Mouse (Mus musculus): ENCODE results near the gene Gm525. TPM values are rescaled to one million over a fixed set of nuclear protein-coding genes. Genes with fewer than 3 reads are reported as not detected.

Gm525 gene
- polyA plus RNA-seq, 1 experiment from 2014 or later, result not detected

DNA sequence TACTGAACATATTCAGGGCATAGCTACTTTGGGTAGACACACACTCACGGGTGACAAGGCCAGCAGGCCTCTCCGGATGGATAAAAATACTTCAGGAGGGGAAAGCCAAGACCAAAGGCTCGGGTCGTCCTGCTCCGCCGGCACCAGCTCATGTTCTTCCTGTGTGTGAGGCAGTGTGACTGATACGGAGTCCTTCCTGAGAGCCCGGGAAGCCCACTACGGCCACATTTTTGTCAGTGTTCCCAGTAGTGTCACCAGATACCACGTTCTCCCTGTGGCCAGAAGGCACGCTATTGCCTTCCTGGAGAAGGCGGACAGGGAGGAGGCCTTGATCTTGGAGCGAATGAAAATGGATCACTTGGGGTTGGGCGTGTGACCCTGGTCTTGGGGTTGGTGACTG, 29.5 kb downstream of the Gm525 start:
- no peak overlapping the region for H3K27ac ChIP-seq (ENCODE audit: low read depth)
- no peak for ATAC-seq (ENCODE audit: insufficient read depth)
- WGBS, result 83% methylated on average over 14 of the region's 14 CpGs

DNA sequence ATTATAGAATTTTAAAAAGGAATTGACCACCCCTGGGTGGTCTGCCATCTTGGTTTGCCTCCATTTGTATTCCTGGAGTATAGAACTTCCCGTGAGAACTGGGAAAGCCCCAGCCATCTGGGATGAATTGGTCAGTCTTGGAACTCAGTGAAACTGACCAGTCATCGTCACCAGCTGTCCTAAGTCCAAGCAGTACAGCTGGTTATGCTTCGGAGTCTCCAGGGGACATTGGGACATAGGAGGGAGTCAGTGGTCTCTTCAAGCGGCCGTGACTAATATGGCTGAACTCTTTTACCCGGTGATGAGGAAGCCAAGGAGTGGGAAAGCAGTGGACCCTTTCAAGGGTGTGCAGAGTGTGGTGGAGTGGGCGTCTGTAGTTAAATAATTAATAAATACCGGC, 31.6 kb downstream of the Gm525 start:
- ATAC-seq (ENCODE audit: insufficient read depth), result no peak
- H3K27me3 ChIP-seq (ENCODE audit: insufficient read depth, low read length), result no peaks in the 10 kb centered on the region
- no peak for TF ChIP-seq CTCF (IDR thresholded peaks at IDR 0.05; ENCODE audit: low read depth)
- 94% methylated on average over 8 of the region's 8 CpGs for WGBS
- no peak overlapping the region for H3K4me2 ChIP-seq
- no peak overlapping the region for H3K27ac ChIP-seq (ENCODE audit: low read depth)
- no peaks in the 10 kb centered on the region for H3K9me3 ChIP-seq (ENCODE audit: low read depth, low read length)
- H3K4me3 ChIP-seq (ENCODE audit: low read depth, low read length), result no peak overlapping the region
- no peaks in the 10 kb centered on the region for H3K4me1 ChIP-seq (ENCODE audit: insufficient read depth)
- DNase-seq, result no peak
- H3K9ac ChIP-seq, result no peak overlapping the region
- no peaks in the 10 kb centered on the region for H3K36me3 ChIP-seq (ENCODE audit: insufficient read depth)

More for the DNA sequence above, 29.5 kb downstream of the Gm525 start:
- no peak for DNase-seq
- H3K36me3 ChIP-seq (ENCODE audit: insufficient read depth), result no peaks in the 10 kb centered on the region
- no peak overlapping the region for H3K4me2 ChIP-seq
- no peak overlapping the region for H3K4me3 ChIP-seq (ENCODE audit: low read depth, low read length)
- H3K9me3 ChIP-seq (ENCODE audit: low read depth, low read length), result no peaks in the 10 kb centered on the region
- TF ChIP-seq CTCF (IDR thresholded peaks at IDR 0.05; ENCODE audit: low read depth), result no peak
- no peaks in the 10 kb centered on the region for H3K4me1 ChIP-seq (ENCODE audit: insufficient read depth)
- H3K9ac ChIP-seq, result no peak overlapping the region
- no peaks in the 10 kb centered on the region for H3K27me3 ChIP-seq (ENCODE audit: insufficient read depth, low read length)

DNA sequence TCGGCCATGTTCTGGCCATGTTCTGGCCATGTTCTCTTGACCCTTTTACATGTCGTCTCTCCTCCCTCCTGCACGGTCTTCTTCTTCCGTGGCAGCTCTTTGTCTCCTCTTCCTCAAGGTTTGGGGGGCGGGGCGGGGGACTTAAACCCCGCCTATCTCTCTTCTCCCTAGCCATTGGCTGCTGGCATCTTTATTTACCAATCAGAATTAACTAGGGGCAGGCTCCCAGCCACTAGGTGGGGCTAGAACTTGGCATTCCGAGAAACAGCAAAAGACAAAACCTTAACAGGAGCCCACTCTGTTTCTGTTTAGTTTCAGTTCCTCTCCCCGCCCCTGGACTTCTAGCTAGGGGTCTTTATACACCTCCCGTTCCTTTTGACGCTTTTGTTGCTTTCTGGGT, 32.2 kb downstream of the Gm525 start:
- no peak for ATAC-seq (ENCODE audit: insufficient read depth)
- Histone ChIP-seq H3K4me2 (no peak overlapping the region), H3K27me3 (ENCODE audit: insufficient read depth, low read length) (no peaks in the 10 kb centered on the region), H3K4me1 (ENCODE audit: insufficient read depth) (no peaks in the 10 kb centered on the region), H3K9me3 (ENCODE audit: low read depth, low read length) (no peaks in the 10 kb centered on the region), H3K27ac (ENCODE audit: low read depth) (no peak overlapping the region), H3K36me3 (ENCODE audit: insufficient read depth) (no peaks in the 10 kb centered on the region), H3K9ac (no peak overlapping the region), H3K4me3 (ENCODE audit: low read depth, low read length) (no peak overlapping the region)
- TF ChIP-seq CTCF (IDR thresholded peaks at IDR 0.05; ENCODE audit: low read depth), result peak; percentile 23; the same call in 1 of the 2 replicates
- DNase-seq, result peak; percentile 25
- 83% methylated on average over 11 of the region's 11 CpGs for WGBS

DNA sequence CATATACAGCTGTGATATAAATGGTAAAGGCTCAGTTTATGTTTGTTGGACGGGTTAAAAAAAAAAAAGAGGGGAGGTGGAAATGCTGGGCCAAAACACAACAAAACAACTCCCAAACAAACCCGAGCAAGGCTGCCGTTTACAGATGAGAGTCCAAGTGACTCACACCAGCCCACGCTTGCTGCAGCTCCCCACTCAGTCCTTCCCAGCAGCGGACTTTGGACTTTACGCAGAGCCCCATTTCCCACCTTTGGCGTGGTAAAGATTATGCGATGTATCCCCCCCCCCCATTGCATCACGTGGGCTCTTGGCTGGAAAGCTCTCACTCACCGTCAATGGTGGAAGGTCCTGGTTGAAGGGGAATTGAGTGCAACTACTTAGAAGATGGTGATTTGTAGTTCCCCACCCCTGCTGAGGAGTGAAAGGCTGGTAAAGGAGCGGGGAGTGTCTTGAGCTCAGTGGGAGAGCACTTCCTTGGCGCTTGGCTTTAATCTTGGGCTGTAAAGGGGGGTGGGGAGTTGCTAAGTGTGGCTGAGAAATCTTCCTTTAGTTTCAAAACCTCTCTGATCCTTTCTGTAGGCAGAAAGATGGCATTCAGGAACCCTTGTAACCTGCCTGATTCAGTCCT, 33.7 kb downstream of the Gm525 start:
- Histone ChIP-seq H3K27ac (ENCODE audit: low read depth) (no peak overlapping the region), H3K27me3 (ENCODE audit: insufficient read depth, low read length) (no peaks in the 10 kb centered on the region), H3K9me3 (ENCODE audit: low read depth, low read length) (no peaks in the 10 kb centered on the region), H3K4me1 (ENCODE audit: insufficient read depth) (no peaks in the 10 kb centered on the region), H3K4me2 (no peak overlapping the region), H3K4me3 (ENCODE audit: low read depth, low read length) (no peak overlapping the region), H3K36me3 (ENCODE audit: insufficient read depth) (no peaks in the 10 kb centered on the region), H3K9ac (no peak overlapping the region)
- ATAC-seq (ENCODE audit: insufficient read depth), result no peak
- DNase-seq, result no peak
- WGBS, result 31% methylated on average over 12 of the region's 12 CpGs
- TF ChIP-seq CTCF (IDR thresholded peaks at IDR 0.05; ENCODE audit: low read depth), result no peak

DNA sequence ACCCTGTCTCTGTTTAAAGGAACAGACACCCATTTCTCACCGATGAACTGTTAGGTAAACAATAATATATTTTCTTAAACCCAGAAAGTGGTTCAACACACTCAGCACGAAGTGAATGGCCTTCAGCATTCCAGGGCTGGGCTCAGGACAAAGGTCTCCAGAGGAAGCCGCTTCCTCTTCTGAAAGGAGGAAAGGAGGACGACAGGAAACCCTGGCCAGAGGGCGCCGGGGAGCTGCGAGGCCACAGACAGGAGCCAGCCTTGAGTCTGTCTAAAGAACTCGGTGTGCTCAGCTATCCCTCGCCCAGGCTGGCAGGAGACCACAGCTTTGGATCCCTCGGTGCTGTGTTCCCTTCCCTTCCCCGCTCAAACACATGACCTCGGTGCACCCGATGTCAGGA, 50.8 kb downstream of the Gm525 start:
- no peak overlapping the region for H3K4me2 ChIP-seq
- no peaks in the 10 kb centered on the region for H3K27me3 ChIP-seq (ENCODE audit: insufficient read depth, low read length)
- H3K36me3 ChIP-seq (ENCODE audit: insufficient read depth), result no peaks in the 10 kb centered on the region
- TF ChIP-seq CTCF (IDR thresholded peaks at IDR 0.05; ENCODE audit: low read depth), result 0 out of 2 replicates have a peak, but pooled peaks have one; percentile 12
- no peak overlapping the region for H3K27ac ChIP-seq (ENCODE audit: low read depth)
- H3K4me1 ChIP-seq (ENCODE audit: insufficient read depth), result peaks cover 2% of the 10 kb centered on the region; the same call in 1 of the 2 replicates
- ATAC-seq (ENCODE audit: insufficient read depth) (no peak), DNase-seq (peak; percentile 36)
- H3K9ac ChIP-seq, result no peak overlapping the region
- no peak overlapping the region for H3K4me3 ChIP-seq (ENCODE audit: low read depth, low read length)
- WGBS, result 10% methylated on average over 13 of the region's 13 CpGs
- no peaks in the 10 kb centered on the region for H3K9me3 ChIP-seq (ENCODE audit: low read depth, low read length)

DNA sequence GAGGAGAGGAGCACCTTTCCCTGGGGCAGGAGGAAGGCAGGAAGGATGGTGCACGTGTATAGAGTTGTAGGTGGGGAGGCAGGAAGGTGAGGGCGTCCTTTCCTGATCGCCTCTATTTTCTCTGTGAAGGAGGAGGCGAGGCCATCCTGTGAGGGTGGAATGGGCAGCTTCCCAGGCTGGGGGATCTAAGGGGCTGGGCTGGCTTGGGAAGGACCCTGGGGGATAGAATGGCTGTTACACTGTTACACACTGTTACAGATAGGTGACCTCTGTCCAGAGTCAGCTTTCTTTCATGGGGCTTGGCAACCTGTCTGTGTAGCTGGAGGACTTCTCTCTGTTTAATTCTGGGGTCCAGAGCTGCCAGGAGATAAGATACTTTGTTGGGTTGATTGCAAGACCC, 57.2 kb downstream of the Gm525 start:
- WGBS, result 45% methylated on average over 4 of the region's 4 CpGs
- Histone ChIP-seq H3K9ac (no peak overlapping the region), H3K27ac (ENCODE audit: low read depth) (no peak overlapping the region), H3K9me3 (ENCODE audit: low read depth, low read length) (no peaks in the 10 kb centered on the region), H3K27me3 (ENCODE audit: insufficient read depth, low read length) (no peaks in the 10 kb centered on the region), H3K4me1 (ENCODE audit: insufficient read depth) (no peaks in the 10 kb centered on the region), H3K36me3 (ENCODE audit: insufficient read depth) (no peaks in the 10 kb centered on the region), H3K4me2 (no peak overlapping the region), H3K4me3 (ENCODE audit: low read depth, low read length) (no peak overlapping the region)
- no peak for TF ChIP-seq CTCF (IDR thresholded peaks at IDR 0.05; ENCODE audit: low read depth)
- no peak for ATAC-seq (ENCODE audit: insufficient read depth)
- DNase-seq, result no peak

DNA sequence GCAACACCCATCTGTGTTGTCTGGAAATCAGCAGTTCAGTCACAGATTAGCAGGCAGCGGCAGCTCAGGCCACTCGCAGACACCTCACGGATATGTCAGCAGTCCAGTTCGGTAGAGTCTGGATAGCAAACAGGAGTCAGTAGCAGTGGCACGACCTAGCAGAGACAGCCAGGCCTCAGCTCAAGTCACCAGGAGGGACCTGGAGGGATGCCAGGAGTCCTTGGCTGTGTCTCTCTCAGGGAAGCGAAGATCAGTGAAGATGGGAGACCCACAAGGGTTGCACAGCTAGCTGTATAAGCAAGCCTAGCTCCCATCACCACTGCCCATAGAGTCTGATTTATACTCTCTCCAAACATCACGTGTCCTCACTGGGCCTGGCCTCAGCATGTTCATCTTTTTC, 58.8 kb downstream of the Gm525 start:
- no peak for TF ChIP-seq CTCF (IDR thresholded peaks at IDR 0.05; ENCODE audit: low read depth)
- 36% methylated on average over 7 of the region's 7 CpGs for WGBS
- no peaks in the 10 kb centered on the region for H3K4me1 ChIP-seq (ENCODE audit: insufficient read depth)
- H3K36me3 ChIP-seq (ENCODE audit: insufficient read depth), result no peaks in the 10 kb centered on the region
- H3K9ac ChIP-seq, result no peak overlapping the region
- no peak overlapping the region for H3K4me2 ChIP-seq
- no peaks in the 10 kb centered on the region for H3K9me3 ChIP-seq (ENCODE audit: low read depth, low read length)
- H3K27ac ChIP-seq (ENCODE audit: low read depth), result no peak overlapping the region
- H3K27me3 ChIP-seq (ENCODE audit: insufficient read depth, low read length), result no peaks in the 10 kb centered on the region
- ATAC-seq (ENCODE audit: insufficient read depth) (peak; percentile 76), DNase-seq (peak; percentile 73)
- H3K4me3 ChIP-seq (ENCODE audit: low read depth, low read length), result no peak overlapping the region
